Mouse (Mus musculus) heart, embryonic 14.5 days (tissue): Measurements from ENCODE around the gene Ms4a4a. TPM values are rescaled to one million over a fixed set of nuclear protein-coding genes. Genes with fewer than 3 reads are reported as not detected.
"Not testable (repeated sequence)": the region's sequence is repeated elsewhere in the genome, so short reads cannot be mapped to it uniquely, and the experiment has no call there.

Source experiments
- ATAC-seq: fragments of 200-750 bp; cut with Nextera tagmentation; 2 replicates; pipeline ENCODE4 v1.8.0; 2017; ENCODE audit warnings: low read depth, moderate TSS enrichment; ENCODE audit not compliant: insufficient number of reproducible peaks, insufficient read depth, low FRiP score
- H3K27ac ChIP-seq, 2 experiments: fragments of 200-500 bp in 1 of 2; fragments of 300-500 bp in 1 of 2; sonication (generic) in 1 of 2; replicated peaks in 1 of 2; 2 replicates each; pipeline ENCODE4 v1.5.1; 2012 to 2014; ENCODE audit warnings: low read depth in 2 of 2, low read length in 2 of 2, control low read depth in 1 of 2, mild to moderate bottlenecking in 1 of 2, mixed read lengths in 1 of 2; ENCODE audit not compliant: control insufficient read depth in 1 of 2, insufficient read depth in 1 of 2
- H3K27me3 ChIP-seq: fragments of 300-500 bp; sonication (generic); 2 replicates; pipeline ENCODE4 v1.6.1; 2014; ENCODE audit warnings: mild to moderate bottlenecking, low read length, control low read depth; ENCODE audit not compliant: control insufficient read depth, insufficient read depth
- H3K36me3 ChIP-seq: fragments of 300-500 bp; sonication (generic); 2 replicates; pipeline ENCODE4 v1.6.1; 2014; ENCODE audit warnings: mild to moderate bottlenecking, control low read depth, low read length, mixed read lengths; ENCODE audit not compliant: control insufficient read depth, insufficient read depth
- H3K4me1 ChIP-seq, 2 experiments: fragments of 200-500 bp in 1 of 2; fragments of 300-500 bp in 1 of 2; sonication (generic) in 1 of 2; 2 replicates each; pipeline ENCODE4 v1.6.1; 2012 to 2014; ENCODE audit warnings: low read length in 2 of 2, control low read depth in 1 of 2, mixed read lengths in 1 of 2; ENCODE audit not compliant: control insufficient read depth in 2 of 2, insufficient read depth in 2 of 2
- H3K4me2 ChIP-seq: fragments of 300-500 bp; sonication (generic); 2 replicates; pipeline ENCODE4 v1.6.1; 2014; ENCODE audit warnings: mild to moderate bottlenecking, low read length
- H3K4me3 ChIP-seq, 2 experiments: fragments of 200-500 bp in 1 of 2; fragments of 300-500 bp in 1 of 2; sonication (generic) in 1 of 2; 2 replicates each; pipeline ENCODE4 v1.5.1; 2012 to 2014; ENCODE audit warnings: low read length in 2 of 2, mild to moderate bottlenecking in 2 of 2, control low read depth in 1 of 2, low read depth in 1 of 2, moderate library complexity in 1 of 2; ENCODE audit not compliant: control insufficient read depth in 1 of 2, insufficient read depth in 1 of 2
- H3K9ac ChIP-seq: fragments of 300-500 bp; sonication (generic); 2 replicates; pipeline ENCODE4 v1.6.1; 2014; ENCODE audit warnings: mild to moderate bottlenecking, low read length
- H3K9me3 ChIP-seq: fragments of 300-500 bp; sonication (generic); 2 replicates; pipeline ENCODE4 v1.6.1; 2016; ENCODE audit warnings: low read length, control low read depth; ENCODE audit not compliant: control insufficient read depth
- WGBS: fragments of 180-500 bp; shearing (Covaris S2); extraction: QIAGEN DNeasy Blood & Tissue Kit; methylation state at CpG from one replicate; pipeline ENCODE4 v1.1.7; 2014; 5-methylcytosine and 5-hydroxymethylcytosine counted together
- polyA plus RNA-seq: library from polyadenylated mRNA; unstranded; fragments of >200 nt; fragmentation: Nextera tagmentation; extraction: Ambion mirVana; gene quantifications from 2 replicates; pipeline ENCODE4 v1.2.1, GENCODE M21; 2014

The Ms4a4a gene
- polyA plus RNA-seq, 1 experiment from 2014 or later = 3.7 TPM

- no peak for ATAC-seq
- Histone ChIP-seq H3K4me2 (no peak within 1 kb of the TSS), H3K27ac (no peak within 1 kb of the TSS), H3K4me1 (no peaks in the 10 kb centered on the region), H3K27me3 (no peaks in the 10 kb centered on the region), H3K9me3 (no peaks in the 10 kb centered on the region), H3K9ac (no peak within 1 kb of the TSS), H3K4me3 (no peak within 1 kb of the TSS), H3K36me3 (no peaks in the 10 kb centered on the region)
- WGBS = 70% methylated on average over 3 of the region's 3 CpGs
Measured at GRCm38 (mm10) chr19:11404527-11404926, 29.2 kb downstream of the Ms4a4a start, which contains the start of gene Ms4a4c. TSS of gene Ms4a4c (plus strand) at chr19:11404770.

GRCm38 (mm10) chr19:11407428-11407827 is 32.1 kb downstream of the Ms4a4a start:
- ATAC-seq = no peak
- no peak overlapping the region for H3K4me3 ChIP-seq
- H3K9me3 ChIP-seq = no peaks in the 10 kb centered on the region

GRCm38 (mm10) chr19:11408591-11408990 is 33.3 kb downstream of the Ms4a4a start:
- no peak overlapping the region for H3K4me2 ChIP-seq
- no peaks in the 10 kb centered on the region for H3K36me3 ChIP-seq
- H3K9me3 ChIP-seq = no peaks in the 10 kb centered on the region
- no peak overlapping the region for H3K9ac ChIP-seq
- no peaks in the 10 kb centered on the region for H3K4me1 ChIP-seq
- ATAC-seq = no peak
- H3K4me3 ChIP-seq = no peak overlapping the region
- H3K27ac ChIP-seq = no peak overlapping the region
- WGBS = 68% methylated on average over 1 of the region's 1 CpGs
- no peaks in the 10 kb centered on the region for H3K27me3 ChIP-seq

More at GRCm38 (mm10) chr19:11407428-11407827, 32.1 kb downstream of the Ms4a4a start:
- H3K4me2 ChIP-seq = no peak overlapping the region
- H3K36me3 ChIP-seq = no peaks in the 10 kb centered on the region
- H3K9ac ChIP-seq = no peak overlapping the region
- H3K4me1 ChIP-seq = no peaks in the 10 kb centered on the region
- H3K27me3 ChIP-seq = no peaks in the 10 kb centered on the region
- H3K27ac ChIP-seq = no peak overlapping the region

GRCm38 (mm10) chr19:11411640-11412039 is 36.3 kb downstream of the Ms4a4a start:
- ATAC-seq = no peak

GRCm38 (mm10) chr19:11414084-11414483 is 38.8 kb downstream of the Ms4a4a start:
- H3K4me2 ChIP-seq = no peak overlapping the region
- ATAC-seq = no peak
- no peaks in the 10 kb centered on the region for H3K9me3 ChIP-seq
- no peaks in the 10 kb centered on the region for H3K27me3 ChIP-seq
- H3K27ac ChIP-seq = no peak overlapping the region
- no peaks in the 10 kb centered on the region for H3K36me3 ChIP-seq
- H3K4me3 ChIP-seq = no peak overlapping the region
- no peak overlapping the region for H3K9ac ChIP-seq
- 81% methylated on average over 1 of the region's 1 CpGs for WGBS
- no peaks in the 10 kb centered on the region for H3K4me1 ChIP-seq

More at GRCm38 (mm10) chr19:11411640-11412039, 36.3 kb downstream of the Ms4a4a start:
- Histone ChIP-seq H3K27ac (no peak overlapping the region), H3K4me2 (no peak overlapping the region), H3K4me1 (no peaks in the 10 kb centered on the region), H3K9me3 (no peaks in the 10 kb centered on the region), H3K27me3 (no peaks in the 10 kb centered on the region), H3K9ac (no peak overlapping the region), H3K4me3 (no peak overlapping the region), H3K36me3 (no peaks in the 10 kb centered on the region)
- 54% methylated on average over 1 of the region's 1 CpGs for WGBS

- ATAC-seq = no peak
- Histone ChIP-seq H3K4me2 (no peak overlapping the region), H3K9ac (no peak overlapping the region), H3K4me1 (no peaks in the 10 kb centered on the region), H3K9me3 (no peaks in the 10 kb centered on the region), H3K4me3 (no peak overlapping the region), H3K27me3 (no peaks in the 10 kb centered on the region), H3K27ac (no peak overlapping the region), H3K36me3 (no peaks in the 10 kb centered on the region)
- WGBS = 69% methylated on average over 3 of the region's 3 CpGs
Measured at GRCm38 (mm10) chr19:11415581-11415980, 40.3 kb downstream of the Ms4a4a start.

- not testable (repeated sequence) for H3K4me3 ChIP-seq, H3K27ac ChIP-seq, H3K4me2 ChIP-seq, H3K36me3 ChIP-seq, H3K27me3 ChIP-seq, H3K9ac ChIP-seq, H3K4me1 ChIP-seq, H3K9me3 ChIP-seq, ATAC-seq
- WGBS = 51% methylated on average over 2 of the region's 3 CpGs
Measured at GRCm38 (mm10) chr19:11418865-11419264, 43.5 kb downstream of the Ms4a4a start.

GRCm38 (mm10) chr19:11431209-11431608 is 55.9 kb downstream of the Ms4a4a start:
- ATAC-seq, H3K27ac ChIP-seq, H3K9me3 ChIP-seq, H3K4me2 ChIP-seq, H3K4me1 ChIP-seq, H3K9ac ChIP-seq, H3K36me3 ChIP-seq, H3K4me3 ChIP-seq, H3K27me3 ChIP-seq: not testable (repeated sequence)
- WGBS = 70% methylated on average over 1 of the region's 1 CpGs
